Mouse (Mus musculus): ENCODE results near the gene Nmi.
"Not testable (repeated sequence)": the region's sequence is repeated elsewhere in the genome, so short reads cannot be mapped to it uniquely, and the experiment has no call there.

Nmi gene

GRCm38 (mm10) chr2:51973410-51973968 is at the start of gene Nmi:
Gene Nmi, minus strand, starts transcription at chr2:51973494.
- no peak for DNase-seq (ENCODE audit: low spot score in 2 of 2)

GRCm38 (mm10) chr2:52016361-52016760 is 43.1 kb upstream of the Nmi start:
- no peak for DNase-seq (ENCODE audit: low spot score in 2 of 2)

- DNase-seq (ENCODE audit: low spot score in 2 of 2) = no peak
These were observed 40.1 kb upstream of the Nmi start for GRCm38 (mm10) chr2:52013306-52013820.

- not testable (repeated sequence) for DNase-seq (ENCODE audit: low spot score in 2 of 2)
These were observed 38.5 kb upstream of the Nmi start for GRCm38 (mm10) chr2:52011820-52012219.

GRCm38 (mm10) chr2:52006380-52006779 is 33.1 kb upstream of the Nmi start:
- no peak for DNase-seq (ENCODE audit: low spot score in 2 of 2)

- DNase-seq (ENCODE audit: low spot score in 2 of 2) = not testable (repeated sequence)
These were observed 29.0 kb upstream of the Nmi start for GRCm38 (mm10) chr2:52002299-52002698.

- no peak for DNase-seq (ENCODE audit: low spot score in 2 of 2)
These were observed 28.2 kb upstream of the Nmi start for GRCm38 (mm10) chr2:52001521-52001920.

- no peak for DNase-seq (ENCODE audit: low spot score in 2 of 2)
These were observed 26.7 kb upstream of the Nmi start for GRCm38 (mm10) chr2:51999996-52000395.

- no peak for DNase-seq (ENCODE audit: low spot score in 2 of 2)
These were observed 18.2 kb upstream of the Nmi start for GRCm38 (mm10) chr2:51991447-51991846.

GRCm38 (mm10) chr2:51989559-51989958 is 16.3 kb upstream of the Nmi start:
- no peak for DNase-seq (ENCODE audit: low spot score in 2 of 2)

- DNase-seq (ENCODE audit: low spot score in 2 of 2) = no peak
These were observed 13.4 kb upstream of the Nmi start for GRCm38 (mm10) chr2:51986695-51987094.

GRCm38 (mm10) chr2:51986157-51986556 is 12.9 kb upstream of the Nmi start:
- DNase-seq (ENCODE audit: low spot score in 2 of 2) = no peak

GRCm38 (mm10) chr2:51985241-51985640 is 11.9 kb upstream of the Nmi start:
- no peak for DNase-seq (ENCODE audit: low spot score in 2 of 2)

- DNase-seq (ENCODE audit: low spot score in 2 of 2) = no peak
These were observed 9.0 kb upstream of the Nmi start for GRCm38 (mm10) chr2:51982288-51982687.

- no peak for DNase-seq (ENCODE audit: low spot score in 2 of 2)
These were observed 8.3 kb upstream of the Nmi start for GRCm38 (mm10) chr2:51981630-51982029.

GRCm38 (mm10) chr2:51972641-51973409 is 469 bp downstream of the Nmi start:
- DNase-seq (ENCODE audit: low spot score in 2 of 2) = peak in 1 of 2 experiments; percentile 12

GRCm38 (mm10) chr2:51972142-51972541 is 1.2 kb downstream of the Nmi start:
- DNase-seq (ENCODE audit: low spot score in 2 of 2) = no peak

GRCm38 (mm10) chr2:51970897-51971296 is 2.4 kb downstream of the Nmi start:
- no peak for DNase-seq (ENCODE audit: low spot score in 2 of 2)

GRCm38 (mm10) chr2:51967288-51967687 is 6.0 kb downstream of the Nmi start:
- DNase-seq (ENCODE audit: low spot score in 2 of 2) = no peak

- no peak for DNase-seq (ENCODE audit: low spot score in 2 of 2)
These were observed 19.6 kb downstream of the Nmi start for GRCm38 (mm10) chr2:51953648-51954204.

GRCm38 (mm10) chr2:51950876-51951275 is 22.4 kb downstream of the Nmi start:
- no peak for DNase-seq (ENCODE audit: low spot score in 2 of 2)

- no peak for DNase-seq (ENCODE audit: low spot score in 2 of 2)
These were observed 25.0 kb downstream of the Nmi start for GRCm38 (mm10) chr2:51948105-51948830.
